Mouse (Mus musculus): ENCODE measurements at regions not wholly inside any gene's neighbourhood (a gene's known extent, or its start where the extent isn't known, plus 50 kb on each side); places are given as distances from the start of the nearest gene placed in this dataset.
A peak's percentile ranks its signal among the peaks of the same experiment; 100 is the strongest.
"Not testable (repeated sequence)": the region's sequence is repeated elsewhere in the genome, so short reads cannot be mapped to it uniquely, and the experiment has no call there.

DNA sequence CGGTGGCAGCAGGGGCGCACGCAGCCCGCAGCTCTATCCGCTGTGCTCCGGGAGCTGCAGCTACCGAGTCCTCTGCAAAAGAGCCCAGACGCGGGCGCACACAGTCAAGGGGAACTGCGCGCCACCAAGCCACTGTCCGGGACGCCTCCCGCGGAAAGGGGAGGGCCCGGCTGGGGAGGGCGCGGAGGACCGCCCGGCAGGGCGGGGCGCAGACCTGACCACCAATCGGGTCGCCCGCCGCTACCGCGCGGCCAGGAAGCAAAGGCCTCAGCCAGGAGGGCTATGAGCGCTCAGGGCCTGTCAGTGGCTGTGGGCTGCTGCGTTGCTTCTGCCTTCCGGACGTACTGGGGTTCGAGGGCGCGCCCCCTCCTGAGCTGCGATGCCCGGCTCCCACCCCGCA, 1034.5 kb downstream of the Gm10330 start:
- peak in 1 of 2 experiments; percentile 0 for DNase-seq

DNA sequence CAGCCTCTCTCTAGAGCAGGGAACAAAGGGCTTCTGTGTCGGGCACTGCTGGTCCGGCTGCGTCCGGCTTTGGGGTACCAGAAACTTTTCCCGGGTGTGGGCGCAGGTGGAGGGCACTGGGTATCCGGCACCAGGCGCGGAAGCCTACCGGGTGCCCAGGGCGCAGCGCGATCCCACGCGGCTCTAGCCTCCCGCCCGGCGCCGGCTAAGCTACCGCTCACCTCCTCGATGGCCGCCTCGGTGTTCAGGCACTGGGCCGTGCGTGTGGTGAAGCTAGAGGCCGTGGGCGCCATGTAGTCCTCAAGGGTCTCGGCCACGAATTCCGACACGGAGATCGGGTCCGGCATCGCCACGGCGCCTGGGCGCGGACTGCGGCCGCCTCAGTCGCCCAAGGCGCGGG, 1035.0 kb downstream of the Gm10330 start:
- DNase-seq = not testable (repeated sequence)

All from layer of hippocampus, postnatal 36 days (tissue).